Mouse (Mus musculus) testis, adult 2 months (tissue): ENCODE measurements around the gene Stab2.

Source experiments
- CTCF ChIP-seq: fragments of 200-500 bp; IDR thresholded peaks from 2 replicates; pipeline ENCODE4 v1.5.1; 2012; ENCODE audit warnings: low read depth, mild to moderate bottlenecking, inconsistent platforms, low read length, moderate library complexity; ENCODE audit not compliant: control insufficient read depth, insufficient read depth, insufficient replicate concordance
- POLR2A ChIP-seq: fragments of 200-500 bp; IDR thresholded peaks from 2 replicates; pipeline ENCODE4 v1.6.1; 2012; ENCODE audit warnings: low read depth, mild to moderate bottlenecking, inconsistent platforms, low read length, moderate library complexity; ENCODE audit not compliant: control insufficient read depth

DNA sequence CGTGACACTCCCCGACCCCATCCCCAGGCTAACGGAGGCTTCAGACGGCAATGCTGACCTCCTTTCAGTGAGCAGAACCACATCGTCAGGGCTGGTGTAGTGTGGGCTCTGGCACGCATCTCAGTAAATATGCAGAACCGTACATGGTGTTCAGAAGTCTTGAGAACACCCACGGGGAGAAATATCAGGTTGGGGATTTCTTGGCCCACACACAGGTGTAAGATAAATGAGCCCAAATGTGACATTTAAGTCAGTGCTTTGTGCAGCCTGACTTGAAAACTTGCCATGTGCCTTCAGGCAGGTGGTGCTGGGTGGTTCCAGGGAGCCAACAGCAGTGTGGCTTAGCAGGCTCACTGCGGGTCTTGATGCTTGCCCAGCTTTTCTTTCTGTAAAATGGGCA is 197.8 kb downstream of the Stab2 start:
- no peak for TF ChIP-seq CTCF
- no peak for TF ChIP-seq POLR2A
